Mouse (Mus musculus) cortical plate, adult 2 months (tissue): ENCODE results near the gene Nrg4.

Source experiments
- CTCF ChIP-seq: fragments of 200-500 bp; IDR thresholded peaks from 2 replicates; pipeline ENCODE4 v1.5.1; 2011; ENCODE audit warnings: mild to moderate bottlenecking, control low read depth, low read length; ENCODE audit not compliant: insufficient read depth; ENCODE audit errors: extremely low read depth
- POLR2A ChIP-seq: fragments of 200-500 bp; IDR thresholded peaks from 2 replicates; pipeline ENCODE4 v1.6.1; 2011; ENCODE audit warnings: mild to moderate bottlenecking, low read length, control low read depth; ENCODE audit not compliant: insufficient read depth; ENCODE audit errors: extremely low read depth

DNA sequence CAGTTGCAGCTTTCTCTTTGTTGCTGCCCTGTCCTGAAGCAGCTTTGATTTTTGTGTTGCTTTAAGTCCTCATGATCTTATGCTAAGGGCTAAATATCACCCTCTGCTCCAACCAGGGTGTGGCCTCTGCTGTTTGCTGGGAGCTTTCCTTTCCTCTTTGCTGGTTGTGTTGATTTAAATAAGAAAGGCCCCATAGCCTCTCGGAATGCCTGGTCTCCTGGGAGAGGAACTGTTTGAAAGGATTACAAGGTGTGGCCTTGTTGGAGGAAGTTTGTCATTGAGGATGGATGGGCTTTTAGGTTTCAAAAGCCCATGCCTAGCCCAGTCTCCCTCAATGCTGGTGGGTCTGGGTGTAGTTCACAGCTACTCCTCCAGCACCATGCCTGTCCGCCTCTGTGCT is 110.6 kb downstream of the Nrg4 start:
- TF ChIP-seq POLR2A (no peak), CTCF (no peak)
